Mouse (Mus musculus) hindbrain, embryonic 12.5 days (tissue): ENCODE results near the gene Erc2. TPM values are rescaled to one million over a fixed set of nuclear protein-coding genes. Genes with fewer than 3 reads are reported as not detected.

Experiments used
- ATAC-seq: fragments of 200-750 bp; cut with Nextera tagmentation; 2 replicates; pipeline ENCODE4 v1.8.0; 2017; ENCODE audit warnings: moderate TSS enrichment; ENCODE audit not compliant: low FRiP score
- H3K27ac ChIP-seq: fragments of 300-500 bp; sonication (generic); 2 replicates; pipeline ENCODE4 v1.5.1; 2016; ENCODE audit warnings: mild to moderate bottlenecking
- H3K27me3 ChIP-seq: fragments of 300-500 bp; sonication (generic); 2 replicates; pipeline ENCODE4 v1.6.1; 2016; ENCODE audit warnings: mild to moderate bottlenecking
- H3K36me3 ChIP-seq: fragments of 300-500 bp; sonication (generic); 2 replicates; pipeline ENCODE4 v1.6.1; 2016; ENCODE audit warnings: mild to moderate bottlenecking
- H3K4me1 ChIP-seq: fragments of 300-500 bp; sonication (generic); 2 replicates; pipeline ENCODE4 v1.6.1; 2016
- H3K4me2 ChIP-seq: fragments of 300-500 bp; sonication (generic); replicated peaks from 2 replicates; pipeline ENCODE4 v1.6.1; 2016; ENCODE audit warnings: mild to moderate bottlenecking
- H3K4me3 ChIP-seq: fragments of 300-500 bp; sonication (generic); 2 replicates; pipeline ENCODE4 v1.5.1; 2016; ENCODE audit warnings: mild to moderate bottlenecking
- H3K9ac ChIP-seq: fragments of 300-500 bp; sonication (generic); 2 replicates; pipeline ENCODE4 v1.6.1; 2016; ENCODE audit warnings: mild to moderate bottlenecking, moderate library complexity
- H3K9me3 ChIP-seq: fragments of 300-500 bp; sonication (generic); replicated peaks from 2 replicates; pipeline ENCODE4 v1.6.1; 2016; ENCODE audit warnings: mild to moderate bottlenecking
- WGBS: fragments of 180-500 bp; shearing (Covaris S2); methylation state at CpG from one replicate; pipeline ENCODE4 v1.1.7; 2016; 5-methylcytosine and 5-hydroxymethylcytosine counted together
- polyA plus RNA-seq: library from polyadenylated mRNA; unstranded; fragments of >200 nt; fragmentation: Nextera tagmentation; extraction: Ambion mirVana; gene quantifications from 2 replicates; pipeline ENCODE4 v1.2.1, GENCODE M21; 2016

Erc2 gene
- polyA plus RNA-seq, 1 experiment from 2014 or later = 36.0 TPM

GRCm38 (mm10) chr14:27822566-27822965, 200.3 kb downstream of the Erc2 start:
- Histone ChIP-seq H3K4me3 (no peak overlapping the region), H3K4me1 (no peaks in the 10 kb centered on the region)
- 96% methylated on average over 6 of the region's 6 CpGs for WGBS

GRCm38 (mm10) chr14:27823048-27823447, 200.8 kb downstream of the Erc2 start:
- no peaks in the 10 kb centered on the region for H3K4me1 ChIP-seq
- ATAC-seq = no peak
- H3K4me2 ChIP-seq = no peak overlapping the region
- no peaks in the 10 kb centered on the region for H3K36me3 ChIP-seq
- H3K4me3 ChIP-seq = no peak overlapping the region
- H3K27me3 ChIP-seq = no peaks in the 10 kb centered on the region
- H3K9me3 ChIP-seq = no peaks in the 10 kb centered on the region
- no peak overlapping the region for H3K27ac ChIP-seq
- no peak overlapping the region for H3K9ac ChIP-seq
- WGBS = 66% methylated on average over 3 of the region's 3 CpGs

More at GRCm38 (mm10) chr14:27822566-27822965, 200.3 kb downstream of the Erc2 start:
- Histone ChIP-seq H3K36me3 (no peaks in the 10 kb centered on the region), H3K9ac (no peak overlapping the region), H3K27me3 (no peaks in the 10 kb centered on the region), H3K27ac (no peak overlapping the region), H3K4me2 (no peak overlapping the region), H3K9me3 (no peaks in the 10 kb centered on the region)
- no peak for ATAC-seq

- WGBS = 80% methylated on average over 6 of the region's 6 CpGs
- no peaks in the 10 kb centered on the region for H3K36me3 ChIP-seq
Measured at GRCm38 (mm10) chr14:27823897-27824296, 201.7 kb downstream of the Erc2 start.

GRCm38 (mm10) chr14:27826829-27827228, 204.6 kb downstream of the Erc2 start:
- H3K4me1 ChIP-seq = no peaks in the 10 kb centered on the region
- no peak overlapping the region for H3K27ac ChIP-seq
- no peaks in the 10 kb centered on the region for H3K27me3 ChIP-seq
- no peak overlapping the region for H3K9ac ChIP-seq
- no peaks in the 10 kb centered on the region for H3K9me3 ChIP-seq
- no peak for ATAC-seq
- H3K36me3 ChIP-seq = no peaks in the 10 kb centered on the region
- no peak overlapping the region for H3K4me3 ChIP-seq
- 98% methylated on average over 1 of the region's 1 CpGs for WGBS
- no peak overlapping the region for H3K4me2 ChIP-seq

More at GRCm38 (mm10) chr14:27823897-27824296, 201.7 kb downstream of the Erc2 start:
- Histone ChIP-seq H3K4me2 (no peak overlapping the region), H3K4me1 (no peaks in the 10 kb centered on the region), H3K27ac (no peak overlapping the region), H3K27me3 (no peaks in the 10 kb centered on the region), H3K9me3 (no peaks in the 10 kb centered on the region), H3K9ac (no peak overlapping the region), H3K4me3 (no peak overlapping the region)
- ATAC-seq = no peak

- Histone ChIP-seq H3K4me3 (no peak overlapping the region), H3K4me1 (no peaks in the 10 kb centered on the region), H3K4me2 (no peak overlapping the region), H3K36me3 (no peaks in the 10 kb centered on the region), H3K27me3 (no peaks in the 10 kb centered on the region), H3K27ac (no peak overlapping the region), H3K9ac (no peak overlapping the region), H3K9me3 (no peaks in the 10 kb centered on the region)
- 50% methylated on average over 2 of the region's 2 CpGs for WGBS
- ATAC-seq = no peak
Measured at GRCm38 (mm10) chr14:27828089-27828488, 205.9 kb downstream of the Erc2 start.

- no peaks in the 10 kb centered on the region for H3K4me1 ChIP-seq
- H3K9ac ChIP-seq = no peak overlapping the region
- no peak for ATAC-seq
- no peak overlapping the region for H3K4me3 ChIP-seq
- H3K9me3 ChIP-seq = no peaks in the 10 kb centered on the region
- no peaks in the 10 kb centered on the region for H3K27me3 ChIP-seq
- WGBS = 89% methylated on average over 4 of the region's 4 CpGs
- no peaks in the 10 kb centered on the region for H3K36me3 ChIP-seq
- no peak overlapping the region for H3K4me2 ChIP-seq
- no peak overlapping the region for H3K27ac ChIP-seq
Measured at GRCm38 (mm10) chr14:27832196-27832595, 210.0 kb downstream of the Erc2 start.

DNA sequence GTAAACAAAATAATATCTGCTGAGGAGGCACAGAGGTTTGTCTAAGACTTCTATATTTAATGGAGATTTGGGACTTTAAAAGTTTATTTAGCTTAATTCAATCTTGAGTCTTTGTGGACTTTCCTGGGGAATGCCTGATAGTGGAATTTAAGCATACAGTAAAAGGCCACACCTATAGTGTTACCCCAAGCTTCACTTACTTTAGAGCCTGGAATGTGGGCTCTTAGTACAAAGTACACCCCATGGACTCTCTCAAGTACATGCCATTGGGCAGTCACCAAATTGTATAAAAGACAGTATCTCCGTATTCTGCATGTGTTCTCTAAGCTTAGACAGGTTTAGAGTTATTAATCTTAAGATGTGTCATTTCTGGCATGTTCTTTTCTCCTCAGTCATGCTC, 213.1 kb downstream of the Erc2 start:
- no peak overlapping the region for H3K4me3 ChIP-seq
- 81% methylated on average over 1 of the region's 1 CpGs for WGBS
- no peaks in the 10 kb centered on the region for H3K36me3 ChIP-seq
- no peaks in the 10 kb centered on the region for H3K27me3 ChIP-seq
- H3K9ac ChIP-seq = no peak overlapping the region
- no peak overlapping the region for H3K4me2 ChIP-seq
- H3K27ac ChIP-seq = no peak overlapping the region
- no peak for ATAC-seq
- no peaks in the 10 kb centered on the region for H3K4me1 ChIP-seq
- H3K9me3 ChIP-seq = no peaks in the 10 kb centered on the region

- Histone ChIP-seq H3K4me3 (no peak overlapping the region), H3K4me1 (no peaks in the 10 kb centered on the region), H3K36me3 (no peaks in the 10 kb centered on the region), H3K9me3 (no peaks in the 10 kb centered on the region), H3K9ac (no peak overlapping the region), H3K27me3 (no peaks in the 10 kb centered on the region), H3K4me2 (no peak overlapping the region), H3K27ac (no peak overlapping the region)
- 86% methylated on average over 6 of the region's 6 CpGs for WGBS
- ATAC-seq = no peak
Measured at GRCm38 (mm10) chr14:27837601-27838105, 215.4 kb downstream of the Erc2 start.

GRCm38 (mm10) chr14:27840120-27840519, 217.9 kb downstream of the Erc2 start:
- Histone ChIP-seq H3K27me3 (no peaks in the 10 kb centered on the region), H3K36me3 (no peaks in the 10 kb centered on the region), H3K4me1 (0 out of 2 replicates have a peak, but pooled peaks cover 2% of the 10 kb centered on the region), H3K9ac (no peak overlapping the region), H3K27ac (no peak overlapping the region), H3K4me3 (no peak overlapping the region), H3K9me3 (no peaks in the 10 kb centered on the region), H3K4me2 (no peak overlapping the region)
- ATAC-seq = no peak
- 98% methylated on average over 1 of the region's 1 CpGs for whole genome bisulfite sequencing

- H3K27ac ChIP-seq = no peak overlapping the region
- no peak overlapping the region for H3K9ac ChIP-seq
- H3K4me1 ChIP-seq = peaks cover 5% of the 10 kb centered on the region; the same call in 1 of the 2 replicates
- no peaks in the 10 kb centered on the region for H3K9me3 ChIP-seq
- no peak for ATAC-seq
- no peak overlapping the region for H3K4me2 ChIP-seq
- H3K27me3 ChIP-seq = no peaks in the 10 kb centered on the region
- no peaks in the 10 kb centered on the region for H3K36me3 ChIP-seq
- no peak overlapping the region for H3K4me3 ChIP-seq
- 69% methylated on average over 2 of the region's 2 CpGs for WGBS
Measured at GRCm38 (mm10) chr14:27846875-27847274, 224.6 kb downstream of the Erc2 start.

GRCm38 (mm10) chr14:27847291-27847690, 225.1 kb downstream of the Erc2 start:
- no peaks in the 10 kb centered on the region for H3K36me3 ChIP-seq
- H3K4me1 ChIP-seq = peaks cover 5% of the 10 kb centered on the region; the same call in 1 of the 2 replicates
- no peak for ATAC-seq
- H3K27me3 ChIP-seq = no peaks in the 10 kb centered on the region
- H3K4me2 ChIP-seq = no peak overlapping the region
- H3K9ac ChIP-seq = no peak overlapping the region
- no peak overlapping the region for H3K4me3 ChIP-seq
- no peak overlapping the region for H3K27ac ChIP-seq
- 74% methylated on average over 3 of the region's 3 CpGs for WGBS
- H3K9me3 ChIP-seq = no peaks in the 10 kb centered on the region

DNA sequence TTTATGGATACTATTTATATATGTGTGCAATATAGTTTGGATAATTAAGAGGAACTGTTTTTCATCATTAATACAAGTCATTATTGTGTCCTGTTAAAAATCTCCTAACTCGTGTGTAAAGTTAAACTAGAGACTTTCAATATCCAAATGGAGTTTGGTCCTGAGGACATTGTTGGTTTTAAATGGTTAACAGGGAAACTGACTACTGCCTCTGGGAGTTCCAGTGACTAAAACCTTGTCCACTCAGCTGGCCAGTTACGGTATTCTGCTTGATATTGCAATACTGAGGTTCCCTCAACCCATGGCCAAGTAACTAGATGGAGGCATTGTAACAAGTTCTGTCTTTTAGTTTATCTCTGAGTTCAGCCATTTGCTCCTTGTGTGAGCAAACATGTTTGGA, 229.0 kb downstream of the Erc2 start:
- H3K4me1 ChIP-seq = peaks cover 3% of the 10 kb centered on the region; the same call in 1 of the 2 replicates
- ATAC-seq = no peak
- no peak overlapping the region for H3K9ac ChIP-seq
- no peaks in the 10 kb centered on the region for H3K36me3 ChIP-seq
- no peak overlapping the region for H3K4me3 ChIP-seq
- H3K4me2 ChIP-seq = no peak overlapping the region
- no peaks in the 10 kb centered on the region for H3K27me3 ChIP-seq
- WGBS = 91% methylated on average over 2 of the region's 2 CpGs
- H3K27ac ChIP-seq = no peak overlapping the region
- H3K9me3 ChIP-seq = no peaks in the 10 kb centered on the region

GRCm38 (mm10) chr14:27852606-27853005, 230.4 kb downstream of the Erc2 start:
- H3K9ac ChIP-seq = no peak overlapping the region
- H3K4me1 ChIP-seq = no peaks in the 10 kb centered on the region
- no peak overlapping the region for H3K27ac ChIP-seq
- H3K27me3 ChIP-seq = no peaks in the 10 kb centered on the region
- H3K36me3 ChIP-seq = no peaks in the 10 kb centered on the region
- ATAC-seq = no peak
- no peak overlapping the region for H3K4me3 ChIP-seq
- H3K4me2 ChIP-seq = no peak overlapping the region
- WGBS = 85% methylated on average over 6 of the region's 6 CpGs
- no peaks in the 10 kb centered on the region for H3K9me3 ChIP-seq
